Mouse (Mus musculus) neural tube, embryonic 14.5 days (tissue): ENCODE data around the gene Negr1. TPM values are rescaled to one million over a fixed set of nuclear protein-coding genes. Genes with fewer than 3 reads are reported as not detected.

Experiments
- ATAC-seq: fragments of 200-750 bp; cut with Nextera tagmentation; 2 replicates; pipeline ENCODE4 v1.8.0; 2017; ENCODE audit warnings: low read depth, mild to moderate bottlenecking, moderate TSS enrichment, moderate library complexity
- H3K27ac ChIP-seq: fragments of 300-500 bp; sonication (generic); 2 replicates; pipeline ENCODE4 v1.5.1; 2014; ENCODE audit warnings: low read depth, mild to moderate bottlenecking, control low read depth, low read length, moderate library complexity, mixed read lengths
- H3K27me3 ChIP-seq: fragments of 300-500 bp; sonication (generic); 2 replicates; pipeline ENCODE4 v1.6.1; 2014; ENCODE audit warnings: low read length; ENCODE audit not compliant: control insufficient read depth, insufficient read depth
- H3K36me3 ChIP-seq: fragments of 300-500 bp; sonication (generic); 2 replicates; pipeline ENCODE4 v1.6.1; 2014; ENCODE audit warnings: low read length, mixed read lengths; ENCODE audit not compliant: control insufficient read depth, insufficient read depth
- H3K4me1 ChIP-seq: fragments of 300-500 bp; sonication (generic); 2 replicates; pipeline ENCODE4 v1.6.1; 2014; ENCODE audit warnings: low read length; ENCODE audit not compliant: control insufficient read depth, insufficient read depth
- H3K4me2 ChIP-seq: fragments of 300-500 bp; sonication (generic); 2 replicates; pipeline ENCODE4 v1.6.1; 2014; ENCODE audit warnings: mild to moderate bottlenecking, low read depth, low read length, control low read depth
- H3K4me3 ChIP-seq: fragments of 300-500 bp; sonication (generic); 2 replicates; pipeline ENCODE4 v1.5.1; 2014; ENCODE audit warnings: low read depth, low read length, control low read depth, mixed read lengths
- H3K9ac ChIP-seq: fragments of 300-500 bp; sonication (generic); replicated peaks from 2 replicates; pipeline ENCODE4 v1.6.1; 2014; ENCODE audit warnings: low read depth, mild to moderate bottlenecking, control low read depth, low read length, mixed read lengths
- H3K9me3 ChIP-seq: fragments of 300-500 bp; sonication (generic); 2 replicates; pipeline ENCODE4 v1.6.1; 2016; ENCODE audit warnings: low read length; ENCODE audit not compliant: control insufficient read depth
- whole genome bisulfite sequencing: fragments of 180-500 bp; shearing (Covaris S2); extraction: QIAGEN DNeasy Blood & Tissue Kit; methylation state at CpG from one replicate; pipeline ENCODE4 v1.1.7; 2014; 5-methylcytosine and 5-hydroxymethylcytosine counted together
- polyA plus RNA-seq: library from polyadenylated mRNA; unstranded; fragments of >200 nt; fragmentation: Nextera tagmentation; extraction: Ambion mirVana; gene quantifications from 2 replicates; pipeline ENCODE4 v1.2.1, GENCODE M21; 2014

Gene Negr1
- polyA plus RNA-seq, 1 experiment from 2014 or later = 47.7 TPM

DNA sequence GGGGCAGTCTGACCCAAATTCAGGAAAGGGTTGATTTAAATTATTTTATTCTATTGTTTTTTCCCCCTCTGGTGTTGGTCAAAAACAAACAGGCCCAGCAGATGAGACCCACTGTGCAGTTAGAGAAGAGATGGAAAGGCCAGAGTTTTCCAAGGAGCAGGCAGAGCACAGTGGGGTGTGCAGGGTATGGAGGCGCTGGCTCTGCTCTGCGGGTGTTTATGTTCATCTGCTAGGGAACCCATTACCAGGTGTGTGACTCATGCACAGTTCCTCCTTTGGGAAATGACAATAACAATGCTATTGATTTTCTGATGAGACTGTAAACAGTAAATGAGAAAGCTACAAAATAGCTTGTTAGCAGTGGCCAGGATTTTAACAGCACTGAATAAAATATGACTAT, 210.0 kb downstream of the Negr1 start:
- Histone ChIP-seq H3K27ac (no peak overlapping the region), H3K36me3 (no peaks in the 10 kb centered on the region), H3K9me3 (no peaks in the 10 kb centered on the region), H3K4me1 (no peaks in the 10 kb centered on the region), H3K27me3 (no peaks in the 10 kb centered on the region), H3K9ac (no peak overlapping the region), H3K4me2 (no peak overlapping the region), H3K4me3 (no peak overlapping the region)
- 44% methylated on average over 2 of the region's 2 CpGs for WGBS
- ATAC-seq = peak; percentile 75; the same call in 1 of the 2 replicates

- 34% methylated on average over 1 of the region's 1 CpGs for WGBS
- H3K27ac ChIP-seq = no peak overlapping the region
- H3K9me3 ChIP-seq = no peaks in the 10 kb centered on the region
- H3K4me1 ChIP-seq = no peaks in the 10 kb centered on the region
- peak; percentile 89; the same call in 1 of the 2 replicates for ATAC-seq
- H3K36me3 ChIP-seq = no peaks in the 10 kb centered on the region
- H3K27me3 ChIP-seq = no peaks in the 10 kb centered on the region
- H3K4me3 ChIP-seq = no peak overlapping the region
- no peak overlapping the region for H3K9ac ChIP-seq
- H3K4me2 ChIP-seq = no peak overlapping the region
These were observed 210.5 kb downstream of the Negr1 start for GRCm38 (mm10) chr3:156772057-156772456.

DNA sequence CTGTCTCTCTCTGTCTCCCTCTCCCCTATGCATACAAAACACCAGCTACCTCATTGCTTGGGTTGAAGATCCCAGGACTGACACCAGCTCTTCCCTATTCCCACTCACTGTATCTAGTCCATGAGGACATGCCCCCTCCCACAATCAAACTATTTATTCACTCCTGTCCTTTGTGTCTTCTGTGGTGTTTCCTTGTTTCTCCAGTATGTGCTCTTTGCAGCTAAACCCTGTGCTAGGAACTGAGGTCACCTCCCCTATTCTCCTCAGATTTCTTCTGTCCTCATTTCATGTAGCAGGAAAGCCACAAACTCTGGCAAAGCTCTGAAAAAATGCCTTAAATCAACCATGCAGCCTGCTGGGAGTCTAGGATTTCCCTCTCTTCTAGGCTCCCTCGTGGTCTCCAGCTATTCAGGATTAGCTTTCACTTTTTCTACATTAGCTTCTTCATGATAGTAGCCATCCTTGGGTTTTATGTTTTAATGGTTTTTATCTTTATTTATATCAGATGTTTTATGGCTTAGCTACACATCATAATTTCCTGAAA, 222.8 kb downstream of the Negr1 start:
- Histone ChIP-seq H3K4me1 (no peaks in the 10 kb centered on the region), H3K4me3 (no peak overlapping the region), H3K9ac (no peak overlapping the region), H3K36me3 (no peaks in the 10 kb centered on the region), H3K27ac (no peak overlapping the region), H3K4me2 (no peak overlapping the region), H3K9me3 (no peaks in the 10 kb centered on the region), H3K27me3 (no peaks in the 10 kb centered on the region)
- 45% methylated on average over 1 of the region's 1 CpGs for WGBS
- ATAC-seq = no peak

DNA sequence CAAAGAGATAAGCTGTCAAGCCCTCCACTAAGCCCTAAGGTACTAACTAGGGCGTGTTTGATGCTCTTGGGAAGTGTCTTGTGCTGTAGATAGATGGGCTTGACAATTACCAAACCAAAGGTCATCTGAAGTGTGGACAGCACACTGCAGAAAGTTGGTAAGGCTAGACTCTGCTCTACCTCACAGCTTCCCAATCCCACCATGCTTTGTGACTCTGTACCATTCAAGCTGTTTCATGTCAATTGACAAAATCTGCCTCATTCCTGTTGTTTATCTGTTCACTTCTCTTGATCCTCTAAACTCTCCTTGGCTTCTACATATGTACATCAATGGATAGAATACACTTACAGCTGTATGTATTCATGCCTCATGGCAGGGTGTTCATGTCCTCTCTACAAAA, 224.8 kb downstream of the Negr1 start:
- Histone ChIP-seq H3K4me1 (no peaks in the 10 kb centered on the region), H3K4me2 (no peak overlapping the region), H3K4me3 (no peak overlapping the region), H3K27me3 (no peaks in the 10 kb centered on the region), H3K9ac (no peak overlapping the region), H3K9me3 (no peaks in the 10 kb centered on the region), H3K36me3 (no peaks in the 10 kb centered on the region), H3K27ac (no peak overlapping the region)
- no peak for ATAC-seq
- WGBS = 65% methylated on average over 1 of the region's 1 CpGs

GRCm38 (mm10) chr3:156791234-156791633, 229.6 kb downstream of the Negr1 start:
- ATAC-seq = no peak
- H3K36me3 ChIP-seq = no peaks in the 10 kb centered on the region
- no peaks in the 10 kb centered on the region for H3K4me1 ChIP-seq
- H3K4me2 ChIP-seq = no peak overlapping the region
- no peaks in the 10 kb centered on the region for H3K27me3 ChIP-seq
- H3K9me3 ChIP-seq = no peaks in the 10 kb centered on the region
- no peak overlapping the region for H3K27ac ChIP-seq
- no peak overlapping the region for H3K9ac ChIP-seq
- no peak overlapping the region for H3K4me3 ChIP-seq

DNA sequence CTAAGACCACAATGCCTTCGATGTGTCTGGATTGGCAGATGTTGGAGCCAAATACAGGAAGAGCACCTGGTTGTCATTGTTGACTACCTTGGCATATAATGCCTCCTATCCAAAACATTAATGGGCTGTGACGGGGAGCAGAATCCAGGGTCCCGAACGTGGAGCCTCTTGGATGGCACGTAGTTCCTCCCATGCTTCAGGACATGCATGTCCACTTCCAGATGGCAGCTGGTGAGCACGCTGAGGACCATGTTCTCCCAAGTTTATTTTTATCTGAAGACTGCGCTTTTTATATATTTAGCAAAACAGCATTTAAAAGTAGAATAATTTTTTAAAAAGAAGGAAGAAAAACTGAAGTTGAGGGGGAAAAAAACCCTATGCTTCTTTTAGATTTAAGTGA, 231.1 kb downstream of the Negr1 start:
- WGBS = 83% methylated on average over 7 of the region's 7 CpGs
- no peaks in the 10 kb centered on the region for H3K4me1 ChIP-seq
- no peaks in the 10 kb centered on the region for H3K27me3 ChIP-seq
- no peak overlapping the region for H3K4me3 ChIP-seq
- H3K27ac ChIP-seq = no peak overlapping the region
- no peak for ATAC-seq
- H3K36me3 ChIP-seq = no peaks in the 10 kb centered on the region
- H3K9ac ChIP-seq = no peak overlapping the region
- no peaks in the 10 kb centered on the region for H3K9me3 ChIP-seq
- no peak overlapping the region for H3K4me2 ChIP-seq

- H3K4me3 ChIP-seq = no peak overlapping the region
- H3K27ac ChIP-seq = no peak overlapping the region
- H3K27me3 ChIP-seq = no peaks in the 10 kb centered on the region
- H3K36me3 ChIP-seq = no peaks in the 10 kb centered on the region
- no peak overlapping the region for H3K4me2 ChIP-seq
- no peak for ATAC-seq
- no peaks in the 10 kb centered on the region for H3K9me3 ChIP-seq
- no peak overlapping the region for H3K9ac ChIP-seq
- WGBS = 96% methylated on average over 4 of the region's 4 CpGs
- H3K4me1 ChIP-seq = no peaks in the 10 kb centered on the region
These were observed 232.5 kb downstream of the Negr1 start for GRCm38 (mm10) chr3:156794091-156794490.

DNA sequence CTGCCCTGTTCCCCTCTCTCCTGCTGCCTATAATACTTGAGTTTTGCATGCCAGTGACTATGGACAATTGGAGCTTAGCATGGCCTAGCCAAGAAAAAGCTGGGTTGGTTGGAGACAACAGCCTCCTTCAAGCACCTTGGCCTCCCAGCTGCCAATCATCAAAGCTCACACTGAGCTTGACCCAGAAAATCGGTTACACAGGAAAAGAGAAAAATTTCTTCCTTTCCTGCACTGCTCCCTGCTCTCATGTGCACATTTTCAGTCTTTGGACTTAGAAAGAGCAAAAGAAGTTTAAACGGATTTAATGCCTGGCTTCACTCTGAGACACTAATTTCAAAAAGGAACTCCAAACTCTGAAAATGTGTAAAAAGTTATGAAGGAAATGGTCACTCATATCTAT, 233.0 kb downstream of the Negr1 start:
- Histone ChIP-seq H3K27me3 (no peaks in the 10 kb centered on the region), H3K27ac (no peak overlapping the region), H3K4me1 (no peaks in the 10 kb centered on the region), H3K9me3 (no peaks in the 10 kb centered on the region), H3K4me2 (no peak overlapping the region), H3K36me3 (no peaks in the 10 kb centered on the region), H3K4me3 (no peak overlapping the region), H3K9ac (no peak overlapping the region)
- 67% methylated on average over 2 of the region's 2 CpGs for WGBS
- no peak for ATAC-seq

- Histone ChIP-seq H3K9me3 (no peaks in the 10 kb centered on the region), H3K4me3 (no peak overlapping the region), H3K27ac (no peak overlapping the region), H3K4me2 (no peak overlapping the region), H3K4me1 (no peaks in the 10 kb centered on the region), H3K36me3 (no peaks in the 10 kb centered on the region), H3K27me3 (no peaks in the 10 kb centered on the region), H3K9ac (no peak overlapping the region)
- no peak for ATAC-seq
- 65% methylated on average over 6 of the region's 6 CpGs for WGBS
These were observed 234.6 kb downstream of the Negr1 start for GRCm38 (mm10) chr3:156796061-156796691.
